Mouse (Mus musculus) 3T3-L1 (cell line): ENCODE measurements around the gene Pik3ca.
A peak's percentile ranks its signal among the peaks of the same experiment; 100 is the strongest.

ENCODE experiments used
- DNase-seq: peaks from one replicate; pipeline ENCODE4 v3.0.0-alpha.2; 2015; ENCODE audit warnings: low read depth, low spot score

The Pik3ca gene

DNA sequence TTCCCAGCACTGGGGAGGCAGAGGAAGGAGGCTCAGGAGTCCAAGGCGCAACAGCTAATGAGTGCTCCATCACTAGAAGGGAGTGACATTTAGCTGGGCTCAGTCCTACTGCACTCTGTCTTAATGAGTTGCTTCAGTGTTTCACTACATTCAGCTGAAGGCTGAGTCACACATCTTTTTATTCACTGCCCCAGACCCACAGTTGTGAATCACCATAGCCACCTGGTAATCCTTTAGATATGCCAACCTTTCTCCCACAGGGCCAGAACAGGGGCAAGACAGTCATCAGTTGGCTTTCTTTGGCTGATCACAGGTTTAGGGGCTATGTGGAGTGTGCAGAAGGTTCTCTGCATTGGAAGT, 99.2 kb downstream of the Pik3ca start:
- DNase-seq: peak; percentile 89

DNA sequence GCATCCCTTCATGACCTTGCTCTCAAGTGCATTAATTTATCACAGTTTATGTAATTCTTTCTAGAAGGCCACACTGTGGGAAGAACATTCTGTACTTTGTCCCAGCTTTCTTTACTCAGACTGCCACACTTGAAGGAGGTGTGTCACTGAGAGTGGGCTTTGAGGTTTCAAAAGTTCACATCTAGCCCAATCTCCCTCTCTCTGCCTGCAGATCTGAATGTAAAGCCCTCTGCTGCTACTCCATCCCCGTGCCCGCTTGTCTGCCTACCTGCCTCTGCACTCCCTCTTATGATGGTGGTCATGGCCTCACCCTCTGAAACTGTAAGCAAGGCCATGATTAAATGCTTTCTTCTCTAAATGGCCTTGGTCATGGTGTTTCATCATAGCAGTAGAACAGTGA, 102.9 kb downstream of the Pik3ca start:
- DNase-seq: no peak

DNA sequence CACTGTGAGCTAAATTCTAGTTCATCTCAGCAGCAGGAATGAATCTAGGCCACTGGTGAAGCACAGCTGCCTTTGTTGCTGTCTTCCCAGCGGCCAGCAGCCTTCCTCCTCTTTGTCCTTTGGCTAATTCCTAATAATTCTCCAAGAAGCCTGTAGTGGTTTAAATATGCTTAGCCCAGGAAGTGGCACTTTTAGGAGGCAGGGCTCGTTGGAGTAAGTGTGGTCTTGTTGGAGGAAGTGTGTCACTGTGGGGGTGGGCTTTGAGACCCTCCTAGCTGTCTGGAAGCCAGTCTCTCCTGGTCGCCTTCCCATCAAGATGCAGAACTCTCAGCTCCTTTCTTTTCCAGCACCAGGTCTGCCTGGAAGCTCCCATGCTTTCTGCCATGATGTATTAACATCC, 108.4 kb downstream of the Pik3ca start:
- no peak for DNase-seq

DNA sequence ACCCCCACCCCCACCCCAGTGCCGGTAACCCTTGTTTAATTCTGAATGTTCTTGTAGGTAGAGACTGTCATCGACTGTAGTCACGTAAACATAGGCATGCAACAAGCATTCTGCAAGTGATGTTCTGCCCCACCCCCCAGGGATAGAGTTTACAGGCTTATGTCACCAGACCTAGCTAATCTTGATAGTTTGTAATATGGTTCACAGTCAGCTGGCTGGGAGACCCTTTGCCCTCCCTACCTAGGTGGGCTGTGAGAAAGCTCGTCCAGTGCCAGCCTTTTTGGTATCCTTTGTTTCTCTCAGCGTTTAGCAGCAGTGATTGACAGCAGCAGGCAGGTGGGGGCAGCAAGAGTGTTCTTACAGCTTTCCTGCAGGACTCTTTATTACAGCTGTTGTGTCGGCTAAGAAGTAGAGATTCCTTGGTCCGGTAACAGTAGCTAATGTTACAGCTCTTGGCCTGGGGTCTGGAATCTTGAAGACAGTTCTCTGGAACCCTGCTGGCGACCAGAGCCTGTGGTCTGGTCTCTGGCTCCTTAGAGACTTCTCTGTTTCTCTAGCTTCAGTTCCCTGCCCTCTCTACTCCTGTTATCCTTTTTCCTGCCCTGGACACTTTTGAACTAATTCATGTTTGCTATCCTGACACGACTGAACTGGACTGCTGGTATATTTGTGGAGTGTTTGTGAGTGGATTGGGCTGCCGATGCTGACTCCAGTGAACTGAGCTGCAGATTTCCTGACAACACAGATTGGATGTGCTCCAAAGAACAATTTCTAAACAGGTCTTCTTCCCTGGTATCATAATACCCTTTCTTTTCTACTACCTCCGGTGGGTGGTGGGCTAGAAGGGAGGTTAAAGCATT, 109.1 kb downstream of the Pik3ca start:
- DNase-seq: no peak

DNA sequence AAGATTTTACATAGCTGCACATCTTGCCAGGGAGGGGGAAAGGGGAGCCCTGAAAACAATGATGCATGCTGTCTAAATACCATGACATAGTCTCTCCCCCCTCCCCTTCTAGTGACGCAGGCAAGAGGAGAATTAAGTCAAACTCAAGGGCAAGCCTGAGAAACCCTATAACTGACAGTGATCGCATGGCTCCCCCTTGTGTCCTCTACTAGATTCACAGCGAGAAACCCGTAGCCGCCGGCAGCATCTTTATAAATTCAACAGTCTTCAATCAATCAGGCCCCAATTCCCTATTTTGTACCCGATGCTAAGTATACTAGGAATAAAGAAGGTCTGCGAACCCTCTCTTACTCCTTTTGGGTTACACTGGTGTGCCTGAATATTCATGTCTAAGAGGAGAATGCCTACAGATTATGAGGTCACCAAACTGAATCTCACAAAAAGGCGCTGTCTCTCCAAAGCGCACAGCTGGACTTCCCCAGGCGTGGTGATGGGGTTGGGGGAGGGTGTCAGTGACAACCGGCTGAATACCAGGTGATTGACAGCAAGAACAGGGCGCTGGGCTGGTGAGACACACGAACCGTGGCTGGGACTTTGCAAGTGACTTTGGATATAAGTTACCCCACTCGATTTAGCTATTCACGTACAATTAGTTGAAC, 111.3 kb downstream of the Pik3ca start:
- peak; percentile 89 for DNase-seq

DNA sequence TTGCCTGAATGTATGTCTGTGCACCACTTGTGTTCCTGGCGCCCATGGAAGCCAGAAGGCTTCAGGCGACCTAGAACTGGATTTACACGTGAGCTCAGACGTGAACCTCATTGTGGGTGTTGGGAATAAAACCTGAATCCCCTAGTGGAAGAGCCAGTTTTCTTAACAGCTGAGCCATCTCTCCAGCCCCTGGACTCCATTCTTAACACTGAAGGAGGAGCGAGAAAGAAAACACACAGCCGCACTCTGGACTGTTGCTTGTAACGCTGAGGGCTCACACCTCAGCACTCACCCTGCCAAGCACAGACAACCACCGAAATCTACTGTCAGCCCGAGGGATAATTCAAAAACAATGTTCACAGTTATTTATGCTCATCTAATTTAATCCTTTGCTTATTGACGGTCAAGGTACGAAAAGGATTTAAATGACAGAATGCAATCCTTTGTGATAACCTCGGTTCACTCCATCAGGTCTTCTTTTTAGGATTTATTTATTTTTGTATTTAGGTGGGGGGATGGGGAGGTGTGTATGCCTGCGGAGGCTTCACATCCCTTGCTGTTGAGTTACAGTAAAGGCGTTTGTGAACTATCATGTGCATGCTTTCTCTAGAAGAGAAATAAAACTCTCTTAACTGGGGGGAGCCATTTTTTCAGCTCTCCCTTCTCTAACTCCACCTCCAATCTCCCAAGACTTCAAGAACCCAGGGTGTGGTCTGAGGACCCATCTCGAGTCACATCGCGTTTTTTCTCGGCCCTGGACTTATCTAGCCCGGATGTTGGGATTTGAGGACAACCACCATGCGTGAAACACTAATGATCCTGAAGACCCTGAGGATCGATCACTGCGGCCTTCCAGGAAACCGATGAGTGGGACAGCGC, 112.3 kb downstream of the Pik3ca start, which contains the start of gene Zfp639:
Gene Zfp639, plus strand, starts transcription at position 764 of the 879 bp plus-strand sequence.
- peak; percentile 41 for DNase-seq

DNA sequence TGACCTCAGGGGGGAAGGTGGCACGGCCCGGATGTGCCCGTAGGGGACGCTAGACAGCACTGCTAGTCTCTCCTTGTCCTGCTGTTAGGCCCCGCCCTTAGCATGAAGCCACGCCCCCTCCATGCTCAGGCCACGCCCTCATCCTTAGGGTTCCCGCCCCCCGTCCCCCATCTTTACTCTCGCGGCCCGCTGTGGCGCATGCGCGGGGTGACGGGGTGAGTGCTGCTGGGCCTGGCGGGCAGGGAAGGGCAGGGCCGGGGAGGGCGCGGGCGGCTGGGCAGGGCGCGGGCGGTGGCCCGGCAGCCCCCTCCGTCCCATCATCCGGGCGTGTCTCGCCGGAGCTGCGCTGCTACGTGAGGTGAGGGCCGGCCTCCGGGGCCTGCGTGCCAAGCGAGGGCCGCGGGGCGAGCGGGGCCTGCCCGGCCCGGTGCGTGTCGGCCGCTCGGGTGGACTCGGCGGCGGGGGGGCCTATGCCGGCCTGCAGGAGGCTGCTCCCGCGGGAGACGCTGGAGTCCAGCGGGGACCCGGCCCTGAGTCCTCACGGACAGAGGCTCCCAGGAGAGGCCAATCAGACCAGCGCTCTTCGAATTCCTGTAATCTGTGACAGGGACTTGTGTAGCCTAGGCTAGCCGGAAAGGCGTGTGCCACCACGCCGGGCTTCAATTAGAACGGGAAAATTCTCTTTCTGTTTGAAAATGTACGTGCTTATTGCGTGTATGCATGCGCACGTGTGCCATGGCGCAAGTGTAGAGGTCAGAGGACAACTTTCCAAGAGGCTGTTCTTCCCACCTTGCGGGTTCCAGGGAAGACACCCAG, 113.1 kb downstream of the Pik3ca start:
- DNase-seq: peak; percentile 97

DNA sequence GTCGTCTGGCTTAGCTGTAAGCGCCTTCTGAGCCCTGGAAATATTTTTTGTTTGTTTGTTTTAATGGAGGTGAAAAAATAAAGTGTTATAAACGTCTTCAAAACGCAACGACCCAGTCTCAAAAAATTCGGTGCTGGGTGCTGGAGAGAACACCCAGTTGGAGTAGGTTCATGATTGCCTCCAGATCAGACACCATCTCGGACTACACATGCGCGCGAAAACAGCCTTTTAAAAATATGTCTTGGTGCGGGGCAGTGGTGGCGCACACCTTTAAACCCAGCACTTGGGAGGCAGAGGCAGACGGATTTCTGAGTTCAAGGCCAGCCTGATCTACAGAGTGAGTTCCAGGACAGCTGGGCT, 113.7 kb downstream of the Pik3ca start:
- DNase-seq: peak; percentile 54

DNA sequence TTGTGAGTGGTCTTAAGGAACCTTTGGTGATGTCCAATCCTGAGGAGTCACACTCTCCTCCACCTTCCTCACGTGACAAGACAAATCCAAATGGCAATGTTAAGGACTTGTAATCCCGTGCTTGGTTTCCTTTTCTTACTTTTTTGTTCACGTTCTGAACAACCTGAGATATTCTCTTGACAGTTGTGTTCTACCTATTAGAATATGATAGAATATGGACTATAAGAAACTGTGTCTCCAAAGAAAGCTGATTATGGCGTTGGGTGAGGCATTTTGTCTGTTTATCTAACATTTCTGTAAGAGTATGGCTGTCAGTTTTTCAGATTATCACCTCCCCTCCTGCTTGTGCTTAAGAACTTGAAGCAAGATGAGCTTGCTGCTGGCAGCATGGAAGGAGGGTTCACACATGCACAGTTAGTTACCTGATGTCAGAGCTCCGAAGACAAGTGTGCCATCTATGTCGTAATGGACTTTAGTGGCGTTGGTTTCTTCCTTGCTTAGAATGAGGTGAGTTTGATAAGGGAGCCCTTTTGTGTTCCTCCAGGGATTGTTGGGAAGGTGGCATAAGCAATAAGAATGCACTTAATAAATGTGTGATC, 115.3 kb downstream of the Pik3ca start:
- no peak for DNase-seq

DNA sequence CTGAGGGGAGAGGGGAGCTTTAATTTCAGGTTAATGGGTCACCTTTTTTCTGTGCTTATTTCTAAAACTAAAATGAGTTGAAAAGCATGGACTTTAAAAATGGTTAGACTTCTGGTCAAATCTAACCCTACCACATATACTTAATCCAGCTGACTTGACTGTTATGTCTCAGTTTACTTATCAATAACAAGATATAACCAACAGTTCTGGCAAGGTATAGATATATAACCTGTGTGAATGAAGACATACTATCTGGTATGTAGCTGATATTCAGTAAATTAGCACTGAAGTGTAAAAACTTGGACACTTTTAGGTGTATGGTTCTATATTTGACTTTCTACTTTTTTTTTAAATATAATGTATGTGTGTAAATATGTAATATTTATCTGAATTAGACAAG, 116.1 kb downstream of the Pik3ca start:
- DNase-seq: no peak
